Mouse (Mus musculus) midbrain, embryonic 16.5 days (tissue): ENCODE measurements around the gene H2afy. TPM values are rescaled to one million over a fixed set of nuclear protein-coding genes. Genes with fewer than 3 reads are reported as not detected.

Source experiments
- ATAC-seq: fragments of 200-750 bp; cut with Nextera tagmentation; 2 replicates; pipeline ENCODE4 v1.8.0; 2017; ENCODE audit warnings: moderate TSS enrichment
- H3K27ac ChIP-seq: fragments of 300-500 bp; sonication (generic); 2 replicates; pipeline ENCODE4 v1.5.1; 2014; ENCODE audit warnings: mild to moderate bottlenecking, low read length, mixed read lengths
- H3K27me3 ChIP-seq: fragments of 300-500 bp; sonication (generic); 2 replicates; pipeline ENCODE4 v1.6.1; 2014; ENCODE audit warnings: low read depth, low read length, mixed read lengths; ENCODE audit not compliant: control insufficient read depth, insufficient read depth
- H3K36me3 ChIP-seq: fragments of 300-500 bp; sonication (generic); 2 replicates; pipeline ENCODE4 v1.6.1; 2014; ENCODE audit warnings: mild to moderate bottlenecking, low read length, moderate library complexity, mixed read lengths; ENCODE audit not compliant: control insufficient read depth, insufficient read depth
- H3K4me1 ChIP-seq: fragments of 300-500 bp; sonication (generic); 2 replicates; pipeline ENCODE4 v1.6.1; 2014; ENCODE audit warnings: mild to moderate bottlenecking, low read length, mixed read lengths; ENCODE audit not compliant: control insufficient read depth, insufficient read depth
- H3K4me2 ChIP-seq: fragments of 300-500 bp; sonication (generic); 2 replicates; pipeline ENCODE4 v1.6.1; 2014; ENCODE audit warnings: mild to moderate bottlenecking, low read length, mixed read lengths
- H3K4me3 ChIP-seq: fragments of 300-500 bp; sonication (generic); 2 replicates; pipeline ENCODE4 v1.5.1; 2014; ENCODE audit warnings: low read depth, mild to moderate bottlenecking, low read length, moderate library complexity, mixed read lengths
- H3K9ac ChIP-seq: fragments of 300-500 bp; sonication (generic); 2 replicates; pipeline ENCODE4 v1.6.1; 2014; ENCODE audit warnings: low read depth, low read length, mixed read lengths
- H3K9me3 ChIP-seq: fragments of 300-500 bp; sonication (generic); replicated peaks from 2 replicates; pipeline ENCODE4 v1.6.1; 2014; ENCODE audit warnings: mild to moderate bottlenecking, low read length, mixed read lengths; ENCODE audit not compliant: control insufficient read depth, poor library complexity, severe bottlenecking
- WGBS: fragments of 180-500 bp; shearing (Covaris S2); extraction: QIAGEN DNeasy Blood & Tissue Kit; methylation state at CpG from one replicate; pipeline ENCODE4 v1.1.7; 2014; 5-methylcytosine and 5-hydroxymethylcytosine counted together
- polyA plus RNA-seq: library from polyadenylated mRNA; unstranded; fragments of >200 nt; fragmentation: Nextera tagmentation; extraction: Ambion mirVana; gene quantifications from 2 replicates; pipeline ENCODE4 v1.2.1, GENCODE M21; 2015

The H2afy gene
- polyA plus RNA-seq, 1 experiment from 2014 or later = 243 TPM

- ATAC-seq = no peak
- H3K27ac ChIP-seq = no peak overlapping the region
- no peaks in the 10 kb centered on the region for H3K4me1 ChIP-seq
- no peak overlapping the region for H3K9ac ChIP-seq
- no peak overlapping the region for H3K4me2 ChIP-seq
- no peaks in the 10 kb centered on the region for H3K27me3 ChIP-seq
- WGBS = 94% methylated on average over 8 of the region's 8 CpGs
- H3K9me3 ChIP-seq = no peaks in the 10 kb centered on the region
- H3K36me3 ChIP-seq = peaks cover 13% of the 10 kb centered on the region
- H3K4me3 ChIP-seq = no peak overlapping the region
Measured at GRCm38 (mm10) chr13:56075930-56076329, 60.2 kb downstream of the H2afy start.

DNA sequence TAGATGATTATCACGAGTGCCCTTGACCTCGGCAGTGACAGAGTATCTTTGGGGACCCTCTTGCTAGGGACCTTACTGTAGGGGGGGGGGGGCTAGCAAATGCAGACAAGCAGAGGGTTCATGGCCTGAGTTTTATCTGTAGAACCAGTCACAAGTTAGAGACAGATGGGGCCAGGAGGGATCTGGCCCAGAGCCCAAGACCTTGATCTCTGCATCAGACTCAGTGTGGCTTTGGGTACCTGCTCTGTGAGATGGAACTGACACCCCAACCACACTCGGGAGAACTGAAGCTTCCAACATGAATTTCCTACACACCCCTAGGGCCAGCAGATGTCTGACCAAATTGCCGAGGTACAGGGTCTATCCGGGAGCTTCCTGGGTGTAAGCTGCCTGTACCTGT, 63.0 kb downstream of the H2afy start:
- Histone ChIP-seq H3K27ac (no peak overlapping the region), H3K9ac (no peak overlapping the region), H3K4me2 (no peak overlapping the region), H3K4me1 (peaks cover 2% of the 10 kb centered on the region; the same call in 1 of the 2 replicates), H3K27me3 (no peaks in the 10 kb centered on the region), H3K9me3 (no peaks in the 10 kb centered on the region), H3K4me3 (no peak overlapping the region), H3K36me3 (peaks cover 3% of the 10 kb centered on the region)
- WGBS = 84% methylated on average over 5 of the region's 5 CpGs
- no peak for ATAC-seq

GRCm38 (mm10) chr13:56072268-56072607, 63.9 kb downstream of the H2afy start:
- Histone ChIP-seq H3K9me3 (no peaks in the 10 kb centered on the region), H3K4me2 (no peak overlapping the region), H3K4me1 (peaks cover 2% of the 10 kb centered on the region; the same call in 1 of the 2 replicates), H3K36me3 (peaks cover 3% of the 10 kb centered on the region), H3K27ac (no peak overlapping the region), H3K9ac (no peak overlapping the region), H3K27me3 (no peaks in the 10 kb centered on the region), H3K4me3 (no peak overlapping the region)
- whole genome bisulfite sequencing = 45% methylated on average over 4 of the region's 4 CpGs
- ATAC-seq = no peak; the same call in none of the 2 replicates

DNA sequence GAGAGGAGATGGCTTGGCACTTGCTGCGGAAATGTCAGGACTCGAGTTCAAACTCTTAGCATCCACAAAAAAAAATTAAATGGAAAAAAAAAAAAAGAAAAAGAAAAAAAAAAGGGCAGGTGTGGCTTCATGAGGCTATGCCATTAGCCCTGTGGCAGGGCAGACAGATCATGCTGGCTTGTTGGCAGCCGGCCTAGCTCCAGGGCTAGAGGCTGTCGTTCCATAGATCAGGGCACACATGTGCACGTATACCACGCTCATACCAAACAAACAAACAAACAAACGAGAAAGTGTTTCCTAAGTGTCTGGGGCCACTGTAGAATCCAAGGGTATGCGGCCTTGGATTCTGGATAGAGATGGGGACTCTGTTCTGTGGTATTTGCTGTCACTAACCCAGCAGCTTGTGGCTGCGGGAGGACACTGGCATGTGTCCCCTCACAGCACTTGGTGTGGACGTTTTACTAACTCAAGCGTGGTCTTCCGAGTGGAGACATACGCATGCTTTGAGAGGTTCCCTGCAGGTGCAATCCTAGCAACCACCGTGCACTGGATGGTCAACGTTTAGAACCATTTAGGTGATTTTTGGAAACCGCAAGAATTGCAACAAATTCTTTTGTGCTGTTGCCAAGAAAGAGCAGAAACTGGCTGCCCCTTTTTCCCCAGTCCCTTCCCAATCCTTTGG, 64.4 kb downstream of the H2afy start:
- ATAC-seq = no peak
- peaks cover 3% of the 10 kb centered on the region for H3K36me3 ChIP-seq
- peaks cover 2% of the 10 kb centered on the region; the same call in 1 of the 2 replicates for H3K4me1 ChIP-seq
- no peaks in the 10 kb centered on the region for H3K9me3 ChIP-seq
- no peaks in the 10 kb centered on the region for H3K27me3 ChIP-seq
- H3K4me3 ChIP-seq = no peak overlapping the region
- no peak overlapping the region; the same call in 1 of the 2 replicates for H3K27ac ChIP-seq
- 70% methylated on average over 16 of the region's 16 CpGs for WGBS
- no peak overlapping the region for H3K9ac ChIP-seq
- H3K4me2 ChIP-seq = no peak overlapping the region

DNA sequence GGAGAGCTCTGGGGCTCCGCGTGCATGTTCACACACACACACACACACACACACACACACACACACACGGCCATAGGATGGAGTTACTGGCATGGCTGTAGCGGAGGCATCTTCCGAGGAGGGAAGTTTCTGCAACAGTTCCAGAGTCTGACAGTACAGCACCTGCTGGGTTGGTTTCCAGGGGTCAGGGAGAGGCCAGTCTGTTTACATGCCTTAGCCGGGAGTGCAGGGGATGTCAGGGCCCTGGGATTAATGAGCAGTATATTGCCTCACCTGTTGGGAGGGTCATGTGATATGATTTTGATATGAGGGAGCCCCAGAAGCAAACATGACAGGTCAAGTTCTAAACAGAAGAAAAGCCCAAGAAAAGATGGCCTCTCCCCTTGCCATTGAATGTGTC, 66.5 kb downstream of the H2afy start:
- Histone ChIP-seq H3K4me1 (peaks cover 2% of the 10 kb centered on the region; the same call in 1 of the 2 replicates), H3K4me3 (no peak overlapping the region), H3K4me2 (no peak overlapping the region), H3K36me3 (no peaks in the 10 kb centered on the region; the same call in 1 of the 2 replicates), H3K27me3 (no peaks in the 10 kb centered on the region), H3K9me3 (no peaks in the 10 kb centered on the region), H3K27ac (no peak overlapping the region), H3K9ac (no peak overlapping the region)
- 78% methylated on average over 6 of the region's 6 CpGs for WGBS
- ATAC-seq = no peak

DNA sequence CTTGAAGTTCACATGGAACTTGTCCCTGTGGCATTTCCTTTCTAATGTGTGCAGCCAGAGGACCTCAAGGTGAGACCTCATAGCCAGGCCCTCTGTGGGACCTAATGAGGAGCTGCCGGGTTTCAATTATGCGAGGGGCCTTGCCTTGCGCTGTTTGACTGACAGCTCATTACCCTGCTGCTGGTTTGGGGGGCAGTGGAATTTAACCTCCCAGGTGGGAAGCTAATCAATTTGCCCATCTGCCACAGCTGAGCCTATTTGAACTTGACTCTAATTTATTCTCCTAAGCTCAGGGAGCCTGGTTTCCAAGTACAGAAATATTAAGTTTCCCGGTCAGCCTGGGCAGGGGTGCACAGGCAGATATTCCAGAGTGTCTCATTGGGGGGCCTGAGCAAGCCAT, 67.6 kb downstream of the H2afy start:
- Histone ChIP-seq H3K4me3 (no peak overlapping the region), H3K27ac (no peak overlapping the region), H3K9ac (no peak overlapping the region), H3K4me1 (peaks cover 2% of the 10 kb centered on the region; the same call in 1 of the 2 replicates), H3K9me3 (no peaks in the 10 kb centered on the region), H3K27me3 (no peaks in the 10 kb centered on the region), H3K36me3 (no peaks in the 10 kb centered on the region), H3K4me2 (no peak overlapping the region)
- ATAC-seq = no peak
- 47% methylated on average over 4 of the region's 4 CpGs for WGBS

DNA sequence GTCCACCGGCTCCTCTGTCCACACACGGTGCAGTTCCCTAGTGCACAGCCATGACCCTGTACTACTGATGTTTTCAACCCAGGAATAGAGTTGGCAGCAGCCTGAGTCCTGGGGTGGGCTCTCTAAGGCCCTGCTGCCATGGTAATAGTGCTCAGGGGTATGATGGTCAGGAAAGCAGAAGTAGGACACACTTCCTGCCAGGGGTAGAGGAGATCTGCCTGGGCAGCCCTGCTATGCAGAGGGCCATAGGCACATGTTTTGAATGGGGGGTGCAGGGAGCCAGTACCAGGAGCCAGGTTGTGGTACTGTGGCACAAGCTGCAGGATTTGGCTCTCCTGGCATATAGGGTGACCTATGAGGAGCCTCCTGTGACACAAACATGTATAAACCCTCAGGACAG, 69.3 kb downstream of the H2afy start:
- Histone ChIP-seq H3K4me2 (no peak overlapping the region), H3K9me3 (no peaks in the 10 kb centered on the region), H3K27ac (no peak overlapping the region), H3K9ac (no peak overlapping the region), H3K36me3 (no peaks in the 10 kb centered on the region), H3K27me3 (no peaks in the 10 kb centered on the region), H3K4me1 (peaks cover 2% of the 10 kb centered on the region; the same call in 1 of the 2 replicates), H3K4me3 (no peak overlapping the region)
- ATAC-seq = no peak
- WGBS = 94% methylated on average over 2 of the region's 2 CpGs

DNA sequence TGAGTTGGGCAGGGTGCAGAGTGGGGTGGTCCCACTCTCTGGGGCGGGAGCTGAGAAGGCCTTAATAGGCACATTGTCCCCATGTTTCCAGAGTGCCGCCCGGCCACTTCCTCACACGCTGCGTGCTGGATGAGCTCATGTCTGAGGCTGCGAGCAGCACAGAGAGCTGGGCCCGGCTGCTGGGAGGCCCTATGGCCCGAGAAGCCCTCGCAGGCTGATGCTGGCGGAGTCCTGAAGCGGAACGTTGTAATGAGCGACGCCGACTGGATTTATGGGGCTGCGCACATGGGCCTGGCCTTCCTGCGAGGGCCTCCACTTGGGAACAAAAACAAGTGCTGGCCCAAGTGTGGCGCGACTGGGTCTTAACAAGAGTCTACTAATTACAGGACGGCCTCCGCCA, 70.0 kb downstream of the H2afy start:
- Histone ChIP-seq H3K4me3 (no peak overlapping the region), H3K27me3 (no peaks in the 10 kb centered on the region), H3K9ac (no peak overlapping the region), H3K27ac (no peak overlapping the region), H3K4me2 (no peak overlapping the region), H3K36me3 (no peaks in the 10 kb centered on the region), H3K9me3 (no peaks in the 10 kb centered on the region), H3K4me1 (peaks cover 2% of the 10 kb centered on the region; the same call in 1 of the 2 replicates)
- no peak for ATAC-seq
- WGBS = 86% methylated on average over 21 of the region's 21 CpGs

GRCm38 (mm10) chr13:56057761-56058160, 78.4 kb downstream of the H2afy start:
- ATAC-seq = no peak
- H3K4me3 ChIP-seq = no peak overlapping the region

More at GRCm38 (mm10) chr13:56057761-56058160, 78.4 kb downstream of the H2afy start:
- WGBS = 45% methylated on average over 8 of the region's 8 CpGs
- Histone ChIP-seq H3K9me3 (no peaks in the 10 kb centered on the region), H3K27me3 (no peaks in the 10 kb centered on the region), H3K4me1 (peaks cover 12% of the 10 kb centered on the region), H3K36me3 (no peaks in the 10 kb centered on the region), H3K27ac (no peak overlapping the region), H3K9ac (no peak overlapping the region), H3K4me2 (no peak overlapping the region)
